Mouse (Mus musculus): ENCODE data around the gene Mogat2. TPM values are rescaled to one million over a fixed set of nuclear protein-coding genes. Genes with fewer than 3 reads are reported as not detected.

Gene Mogat2
- polyA plus RNA-seq (2016; fragmentation: Nextera tagmentation; extraction: Ambion mirVana), result 4.9 and 5.3 TPM in 2 replicates

DNA sequence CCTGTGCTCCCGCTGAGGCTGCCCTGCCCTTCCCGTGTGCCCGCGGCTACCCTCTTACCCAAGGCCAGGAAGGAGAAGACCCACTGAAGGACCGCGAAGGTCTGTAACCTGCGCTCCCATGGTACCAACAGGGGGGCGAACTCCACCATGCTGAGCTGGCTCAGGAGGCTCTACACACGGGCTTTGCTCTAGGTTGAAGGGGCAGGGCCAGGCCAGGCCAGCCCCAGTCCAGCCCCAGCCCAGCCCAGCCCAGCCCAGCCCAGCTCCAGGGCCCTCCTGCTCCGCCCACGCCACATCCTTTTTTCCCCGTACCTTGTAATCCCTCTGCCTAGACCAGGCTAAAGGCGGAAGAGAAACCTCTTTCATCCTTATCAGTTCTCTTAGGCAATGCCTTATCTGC is at the start of gene Mogat2:
TSS of gene Mogat2 (minus strand) at position 203 of the 400 bp plus-strand sequence.
- Histone ChIP-seq H3K9me3 (no peaks in the 10 kb centered on the region), H3K27me3 (peaks cover 19% of the 10 kb centered on the region; the same call in 1 of the 2 replicates), H3K36me3 (no peaks in the 10 kb centered on the region), H3K4me1 (peaks cover 37% of the 10 kb centered on the region), H3K4me2 (replicated peaks) (peak within 1 kb of the TSS; percentile 38), H3K9ac (peak within 1 kb of the TSS; percentile 34; the same call in 1 of the 2 replicates), H3K27ac (0 out of 2 replicates have a peak within 1 kb of the TSS, but pooled peaks have one; percentile 2), H3K4me3 (peak within 1 kb of the TSS; percentile 15; the same call in 1 of the 2 replicates)
- WGBS, result 8% methylated on average over 13 of the region's 13 CpGs
- ATAC-seq (ENCODE audit: insufficient number of reproducible peaks, insufficient read depth, low FRiP score, low TSS enrichment), result no peak

- Histone ChIP-seq H3K36me3 (no peaks in the 10 kb centered on the region), H3K4me2 (replicated peaks) (no peak overlapping the region), H3K9ac (no peak overlapping the region), H3K4me3 (no peak overlapping the region), H3K27me3 (no peaks in the 10 kb centered on the region), H3K4me1 (peaks cover 21% of the 10 kb centered on the region), H3K27ac (no peak overlapping the region), H3K9me3 (no peaks in the 10 kb centered on the region)
- no peak for ATAC-seq (ENCODE audit: insufficient number of reproducible peaks, insufficient read depth, low FRiP score, low TSS enrichment)
- 62% methylated on average over 3 of the region's 3 CpGs for WGBS
Measured at GRCm38 (mm10) chr7:99287287-99287686, 48.9 kb upstream of the Mogat2 start.

- no peak overlapping the region for H3K9ac ChIP-seq
- H3K27me3 ChIP-seq, result no peaks in the 10 kb centered on the region
- H3K4me3 ChIP-seq, result no peak overlapping the region
- no peaks in the 10 kb centered on the region for H3K4me1 ChIP-seq
- no peak overlapping the region for H3K27ac ChIP-seq
- no peak overlapping the region for H3K4me2 ChIP-seq (replicated peaks)
- H3K9me3 ChIP-seq, result no peaks in the 10 kb centered on the region
- ATAC-seq (ENCODE audit: insufficient number of reproducible peaks, insufficient read depth, low FRiP score, low TSS enrichment), result no peak
- H3K36me3 ChIP-seq, result no peaks in the 10 kb centered on the region
- WGBS, result 61% methylated on average over 8 of the region's 8 CpGs
Measured at GRCm38 (mm10) chr7:99279586-99279985, 41.2 kb upstream of the Mogat2 start.

GRCm38 (mm10) chr7:99278309-99278708 is 39.9 kb upstream of the Mogat2 start:
- 85% methylated on average over 8 of the region's 8 CpGs for WGBS
- Histone ChIP-seq H3K36me3 (no peaks in the 10 kb centered on the region), H3K4me2 (replicated peaks) (no peak overlapping the region), H3K4me1 (no peaks in the 10 kb centered on the region), H3K27me3 (no peaks in the 10 kb centered on the region), H3K9me3 (no peaks in the 10 kb centered on the region), H3K27ac (no peak overlapping the region), H3K4me3 (no peak overlapping the region), H3K9ac (no peak overlapping the region)
- no peak for ATAC-seq (ENCODE audit: insufficient number of reproducible peaks, insufficient read depth, low FRiP score, low TSS enrichment)

GRCm38 (mm10) chr7:99276679-99277078 is 38.3 kb upstream of the Mogat2 start:
- H3K36me3 ChIP-seq, result no peaks in the 10 kb centered on the region
- H3K27me3 ChIP-seq, result no peaks in the 10 kb centered on the region
- no peak for ATAC-seq (ENCODE audit: insufficient number of reproducible peaks, insufficient read depth, low FRiP score, low TSS enrichment)
- H3K9me3 ChIP-seq, result no peaks in the 10 kb centered on the region
- no peaks in the 10 kb centered on the region for H3K4me1 ChIP-seq
- no peak overlapping the region for H3K4me3 ChIP-seq
- no peak overlapping the region for H3K27ac ChIP-seq
- 82% methylated on average over 1 of the region's 1 CpGs for WGBS
- no peak overlapping the region for H3K9ac ChIP-seq
- H3K4me2 ChIP-seq (replicated peaks), result no peak overlapping the region

DNA sequence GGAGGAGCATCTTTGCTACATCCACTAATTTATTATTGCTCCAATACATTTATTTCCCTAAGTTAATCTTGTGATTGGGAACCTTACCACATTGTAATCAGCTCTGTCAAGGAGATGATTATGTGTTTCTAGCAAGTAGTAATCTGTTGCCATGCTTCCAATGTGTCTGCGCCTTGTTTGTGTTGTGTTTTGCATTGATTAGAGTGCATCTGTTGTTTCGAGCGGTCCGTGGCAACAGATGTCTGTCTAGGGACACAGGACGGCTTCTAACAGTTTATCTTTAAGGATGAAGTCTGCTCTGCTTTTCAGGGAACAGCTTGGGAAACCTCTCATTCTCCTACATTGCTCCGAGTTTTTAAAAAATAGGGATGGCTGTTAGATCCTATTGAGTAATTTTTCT is 36.7 kb upstream of the Mogat2 start:
- H3K4me2 ChIP-seq (replicated peaks), result no peak overlapping the region

DNA sequence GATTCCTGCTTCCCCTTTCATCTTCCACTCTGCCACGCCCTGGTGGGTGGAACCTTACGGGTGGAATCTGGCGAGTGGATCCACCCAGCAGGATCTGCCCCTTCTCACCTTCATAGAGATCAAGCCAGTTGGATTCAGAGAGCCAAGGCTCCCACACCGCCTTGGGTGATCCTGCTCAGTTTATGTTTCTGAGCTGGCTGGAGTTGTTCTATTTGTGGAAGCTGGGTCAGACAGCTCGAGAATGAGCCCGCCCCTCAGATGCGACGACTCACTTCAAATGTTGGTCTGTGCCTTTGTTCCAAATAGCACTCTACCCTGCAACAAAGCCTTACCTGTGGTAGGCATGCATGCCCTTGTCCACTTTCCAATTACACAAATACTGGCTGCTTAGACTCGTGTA is 33.2 kb upstream of the Mogat2 start:
- Histone ChIP-seq H3K27me3 (peaks cover 50% of the 10 kb centered on the region), H3K36me3 (no peaks in the 10 kb centered on the region), H3K9me3 (no peaks in the 10 kb centered on the region), H3K4me2 (replicated peaks) (no peak overlapping the region), H3K27ac (no peak overlapping the region), H3K4me3 (no peak overlapping the region), H3K4me1 (peaks cover 22% of the 10 kb centered on the region), H3K9ac (no peak overlapping the region)
- 68% methylated on average over 9 of the region's 9 CpGs for WGBS
- ATAC-seq (ENCODE audit: insufficient number of reproducible peaks, insufficient read depth, low FRiP score, low TSS enrichment), result no peak

More for the DNA sequence above, 36.7 kb upstream of the Mogat2 start:
- Histone ChIP-seq H3K27me3 (peaks cover 15% of the 10 kb centered on the region), H3K4me3 (no peak overlapping the region), H3K4me1 (no peaks in the 10 kb centered on the region), H3K36me3 (no peaks in the 10 kb centered on the region), H3K27ac (no peak overlapping the region), H3K9me3 (no peaks in the 10 kb centered on the region), H3K9ac (no peak overlapping the region)
- 68% methylated on average over 6 of the region's 6 CpGs for WGBS
- ATAC-seq (ENCODE audit: insufficient number of reproducible peaks, insufficient read depth, low FRiP score, low TSS enrichment), result no peak

- H3K4me1 ChIP-seq, result peaks cover 22% of the 10 kb centered on the region
- H3K36me3 ChIP-seq, result no peaks in the 10 kb centered on the region
- peak overlapping the region; percentile 82 for H3K4me2 ChIP-seq (replicated peaks)
- H3K9ac ChIP-seq, result peak overlapping the region; percentile 41; the same call in 1 of the 2 replicates
- H3K4me3 ChIP-seq, result peak overlapping the region; percentile 53
- WGBS, result 7% methylated on average over 42 of the region's 42 CpGs
- no peak for ATAC-seq (ENCODE audit: insufficient number of reproducible peaks, insufficient read depth, low FRiP score, low TSS enrichment)
- H3K9me3 ChIP-seq, result no peaks in the 10 kb centered on the region
- peaks cover 67% of the 10 kb centered on the region for H3K27me3 ChIP-seq
- H3K27ac ChIP-seq, result no peak overlapping the region
Measured at GRCm38 (mm10) chr7:99268951-99269945, 30.8 kb upstream of the Mogat2 start.

DNA sequence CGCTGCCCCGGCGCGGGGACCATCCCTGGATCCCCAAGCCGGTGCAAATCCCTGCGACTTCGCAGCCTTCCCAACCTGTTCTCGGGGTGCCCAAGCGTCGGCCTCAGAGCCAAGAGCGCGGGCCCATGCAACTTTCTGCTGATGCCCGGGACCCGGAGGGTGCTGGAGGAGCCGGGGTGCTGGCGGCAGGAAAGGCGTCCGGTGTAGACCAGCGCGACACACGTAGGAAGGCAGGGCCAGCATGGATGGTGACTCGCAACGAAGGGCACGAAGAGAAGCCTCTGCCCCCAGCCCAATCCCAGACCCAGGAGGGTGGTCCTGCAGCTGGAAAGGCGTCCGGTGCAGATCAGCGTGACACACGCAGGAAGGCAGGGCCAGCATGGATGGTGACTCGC is 30.1 kb upstream of the Mogat2 start:
- under 1% methylated on average over 29 of the region's 29 CpGs for WGBS
- ATAC-seq (ENCODE audit: insufficient number of reproducible peaks, insufficient read depth, low FRiP score, low TSS enrichment), result peak; percentile 22; the same call in 1 of the 2 replicates
- H3K9me3 ChIP-seq, result no peaks in the 10 kb centered on the region
- H3K36me3 ChIP-seq, result no peaks in the 10 kb centered on the region
- H3K4me2 ChIP-seq (replicated peaks), result peak overlapping the region; percentile 82
- H3K27ac ChIP-seq, result peak overlapping the region; percentile 67; the same call in 1 of the 2 replicates
- H3K9ac ChIP-seq, result peak overlapping the region; percentile 41
- H3K4me1 ChIP-seq, result peaks cover 22% of the 10 kb centered on the region
- peaks cover 67% of the 10 kb centered on the region for H3K27me3 ChIP-seq
- peak overlapping the region; percentile 53 for H3K4me3 ChIP-seq

DNA sequence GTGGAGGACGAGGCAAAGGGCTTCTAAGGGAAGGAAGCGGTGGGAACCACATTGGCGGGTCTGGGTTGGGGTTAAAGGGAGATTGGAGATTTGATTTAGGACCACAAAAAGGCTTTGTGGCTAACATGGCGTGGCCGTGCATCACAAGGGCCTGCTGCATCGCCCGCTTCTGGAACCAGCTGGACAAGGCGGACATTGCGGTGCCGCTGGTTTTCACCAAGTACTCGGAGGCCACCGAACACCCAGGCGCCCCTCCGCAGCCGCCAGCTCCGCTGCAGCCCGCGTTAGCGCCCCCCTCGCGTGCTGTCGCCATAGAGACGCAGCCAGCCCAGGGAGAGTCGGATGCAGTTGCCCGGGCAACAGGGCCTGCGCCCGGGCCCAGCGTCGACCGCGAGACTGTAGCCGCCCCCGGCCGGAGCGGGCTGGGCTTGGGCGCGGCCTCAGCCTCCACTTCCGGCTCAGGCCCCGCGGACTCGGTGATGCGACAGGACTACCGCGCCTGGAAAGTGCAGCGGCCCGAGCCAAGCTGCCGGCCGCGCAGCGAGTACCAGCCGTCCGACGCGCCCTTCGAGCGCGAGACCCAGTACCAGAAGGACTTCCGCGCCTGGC is 29.6 kb upstream of the Mogat2 start:
- Histone ChIP-seq H3K27ac (peak overlapping the region; percentile 67), H3K4me3 (peak overlapping the region; percentile 53), H3K9me3 (no peaks in the 10 kb centered on the region), H3K9ac (peak overlapping the region; percentile 41), H3K4me2 (replicated peaks) (peak overlapping the region; percentile 82), H3K36me3 (no peaks in the 10 kb centered on the region), H3K4me1 (peaks cover 22% of the 10 kb centered on the region), H3K27me3 (peaks cover 67% of the 10 kb centered on the region)
- WGBS, result 1% methylated on average over 59 of the region's 59 CpGs
- peak; percentile 84 for ATAC-seq (ENCODE audit: insufficient number of reproducible peaks, insufficient read depth, low FRiP score, low TSS enrichment)

GRCm38 (mm10) chr7:99267251-99267896 is 29.0 kb upstream of the Mogat2 start, which contains the start of gene Map6:
TSS of gene Map6 (plus strand) at chr7:99267447.
- peaks cover 67% of the 10 kb centered on the region for H3K27me3 ChIP-seq
- peak within 1 kb of the TSS; percentile 67 for H3K27ac ChIP-seq
- H3K4me1 ChIP-seq, result peaks cover 22% of the 10 kb centered on the region
- ATAC-seq (ENCODE audit: insufficient number of reproducible peaks, insufficient read depth, low FRiP score, low TSS enrichment), result 0 out of 2 replicates have a peak, but pooled peaks have one; percentile 8
- WGBS, result 1% methylated on average over 34 of the region's 34 CpGs
- H3K36me3 ChIP-seq, result no peaks in the 10 kb centered on the region
- H3K4me3 ChIP-seq, result peak within 1 kb of the TSS; percentile 53
- no peaks in the 10 kb centered on the region for H3K9me3 ChIP-seq
- H3K9ac ChIP-seq, result peak within 1 kb of the TSS; percentile 41
- peak within 1 kb of the TSS; percentile 82 for H3K4me2 ChIP-seq (replicated peaks)

Data from embryonic facial prominence, embryonic 12.5 days (tissue).